Mouse (Mus musculus) MEL (cell line): ENCODE data around the gene Nos1. TPM values are rescaled to one million over a fixed set of nuclear protein-coding genes. Genes with fewer than 3 reads are reported as not detected.

Experiments
- DNase-seq: peaks from one replicate; pipeline ENCODE4 v3.0.0; 2011; ENCODE audit warnings: low read depth, low spot score
- H3K27ac ChIP-seq: 2 replicates; pipeline ENCODE4 v1.5.1; 2012; ENCODE audit warnings: low read depth, mild to moderate bottlenecking, control low read depth, low read length, moderate library complexity; ENCODE audit not compliant: control insufficient read depth
- H3K27me3 ChIP-seq, 2 experiments: fragments of 150-350 bp in 1 of 2; sonication (generic) in 1 of 2; 2 replicates each; pipeline ENCODE4 v1.6.1; 2012; ENCODE audit warnings: low read length in 2 of 2, mild to moderate bottlenecking in 2 of 2, improper control_type of control experiment in 1 of 2, moderate library complexity in 1 of 2; ENCODE audit not compliant: insufficient read depth in 2 of 2, control insufficient read depth in 1 of 2
- H3K36me3 ChIP-seq, 2 experiments: 2 replicates each; pipeline ENCODE4 v1.6.1; 2012 to 2014; ENCODE audit warnings: low read length in 2 of 2, improper control_type of control experiment in 1 of 2, inconsistent platforms in 1 of 2, mild to moderate bottlenecking in 1 of 2; ENCODE audit not compliant: insufficient read depth in 2 of 2, control insufficient read depth in 1 of 2
- H3K4me1 ChIP-seq, 2 experiments: fragments of 150-350 bp in 1 of 2; sonication (generic) in 1 of 2; 2 replicates each; pipeline ENCODE4 v1.6.1; 2012; ENCODE audit warnings: low read length in 2 of 2, improper control_type of control experiment in 1 of 2, mild to moderate bottlenecking in 1 of 2; ENCODE audit not compliant: insufficient read depth in 2 of 2, control insufficient read depth in 1 of 2
- H3K4me3 ChIP-seq, 2 experiments: fragments of 150-350 bp in 1 of 2; sonication (generic) in 1 of 2; 2 replicates each; pipeline ENCODE4 v1.5.1; 2012; ENCODE audit warnings: low read depth in 2 of 2, low read length in 2 of 2, mild to moderate bottlenecking in 2 of 2, moderate library complexity in 2 of 2, control low read depth in 1 of 2, improper control_type of control experiment in 1 of 2; ENCODE audit not compliant: control insufficient read depth in 1 of 2, insufficient read depth in 1 of 2
- H3K79me2 ChIP-seq: 2 replicates; pipeline ENCODE4 v1.6.1; 2012; ENCODE audit warnings: mild to moderate bottlenecking, low read length, moderate library complexity; ENCODE audit not compliant: control insufficient read depth, poor library complexity, insufficient read depth
- H3K9ac ChIP-seq: 2 replicates; pipeline ENCODE4 v1.6.1; 2012; ENCODE audit warnings: low read depth, mild to moderate bottlenecking, control low read depth, low read length, moderate library complexity; ENCODE audit not compliant: control insufficient read depth, poor library complexity, severe bottlenecking
- H3K9me3 ChIP-seq: fragments of 150-350 bp; sonication (generic); replicated peaks from 2 replicates; pipeline ENCODE4 v1.6.1; 2012; ENCODE audit warnings: mild to moderate bottlenecking, low read length, improper control_type of control experiment, moderate library complexity; ENCODE audit not compliant: insufficient read depth
- CHD2 ChIP-seq: IDR thresholded peaks from 2 replicates; pipeline ENCODE4 v1.6.1; 2011; ENCODE audit warnings: low read length, improper control_type of control experiment
- CTCF ChIP-seq, 3 experiments: IDR thresholded peaks in 2 of 3; conservative IDR thresholded peaks in 1 of 3; 2 replicates each; pipeline ENCODE4 v1.5.1; 2011 to 2012; ENCODE audit warnings: low read length in 3 of 3, low read depth in 2 of 3, mild to moderate bottlenecking in 2 of 3, improper control_type of control experiment in 1 of 3, inconsistent platforms in 1 of 3, mixed read lengths in 1 of 3, moderate library complexity in 1 of 3; ENCODE audit not compliant: control insufficient read depth in 1 of 3, insufficient read depth in 1 of 3, poor library complexity in 1 of 3, severe bottlenecking in 1 of 3
- E2F4 ChIP-seq: IDR thresholded peaks from 2 replicates; pipeline ENCODE4 v1.6.1; 2011; ENCODE audit warnings: low read depth, low read length, improper control_type of control experiment, borderline replicate concordance
- EP300 ChIP-seq, 2 experiments: IDR thresholded peaks; 2 replicates each; pipeline ENCODE4 v1.6.1; 2011; ENCODE audit warnings: improper control_type of control experiment in 2 of 2, low read length in 2 of 2, low read depth in 1 of 2, mild to moderate bottlenecking in 1 of 2
- GABPA ChIP-seq: IDR thresholded peaks from 2 replicates; pipeline ENCODE4 v1.6.1; 2012; ENCODE audit warnings: low read depth, mild to moderate bottlenecking, inconsistent platforms, low read length, improper control_type of control experiment, moderate library complexity
- HCFC1 ChIP-seq: IDR thresholded peaks from 2 replicates; pipeline ENCODE4 v1.6.1; 2012; ENCODE audit warnings: low read depth, mild to moderate bottlenecking, inconsistent platforms, low read length, improper control_type of control experiment, moderate library complexity
- JUND ChIP-seq: IDR thresholded peaks from 2 replicates; pipeline ENCODE4 v1.6.1; 2011; ENCODE audit warnings: low read depth, mild to moderate bottlenecking, improper control_type of control experiment, low read length
- KAT2A ChIP-seq: conservative IDR thresholded peaks from 2 replicates; pipeline ENCODE4 v1.6.1; 2012; ENCODE audit warnings: low read depth, low read length, improper control_type of control experiment, inconsistent platforms
- MAX ChIP-seq: IDR thresholded peaks from 2 replicates; pipeline ENCODE4 v1.6.1; 2011; ENCODE audit warnings: low read length, improper control_type of control experiment
- MEF2A ChIP-seq: IDR thresholded peaks from 2 replicates; pipeline ENCODE4 v1.6.1; 2014; ENCODE audit warnings: low read depth, mild to moderate bottlenecking, inconsistent platforms, low read length, improper control_type of control experiment; ENCODE audit not compliant: poor library complexity, insufficient replicate concordance, severe bottlenecking; ENCODE audit errors: extremely low read depth
- NRF1 ChIP-seq: IDR thresholded peaks from 2 replicates; pipeline ENCODE4 v1.6.1; 2014; ENCODE audit warnings: low read depth, mild to moderate bottlenecking, inconsistent platforms, low read length, improper control_type of control experiment, moderate library complexity; ENCODE audit not compliant: poor library complexity, insufficient read depth, severe bottlenecking
- POLR2AphosphoS2 ChIP-seq: IDR thresholded peaks from 2 replicates; pipeline ENCODE4 v1.6.1; 2011; ENCODE audit warnings: low read length, improper control_type of control experiment
- RCOR1 ChIP-seq: IDR thresholded peaks from 2 replicates; pipeline ENCODE4 v1.6.1; 2012; ENCODE audit warnings: low read depth, mild to moderate bottlenecking, inconsistent platforms, low read length, improper control_type of control experiment
- SMC3 ChIP-seq: IDR thresholded peaks from 2 replicates; pipeline ENCODE4 v1.6.1; 2011; ENCODE audit warnings: low read depth, low read length, improper control_type of control experiment
- TAL1 ChIP-seq: IDR thresholded peaks from 2 replicates; pipeline ENCODE4 v1.6.1; 2012; ENCODE audit warnings: mild to moderate bottlenecking, inconsistent platforms, low read length, moderate library complexity, mixed read lengths
- USF1 ChIP-seq: IDR thresholded peaks from 2 replicates; pipeline ENCODE4 v1.6.1; 2014; ENCODE audit warnings: low read depth, mild to moderate bottlenecking, inconsistent platforms, low read length, improper control_type of control experiment, moderate library complexity
- USF2 ChIP-seq, 2 experiments: IDR thresholded peaks; 2 replicates each; pipeline ENCODE4 v1.6.1; 2011 to 2012; ENCODE audit warnings: improper control_type of control experiment in 2 of 2, low read length in 2 of 2, borderline replicate concordance in 1 of 2, inconsistent platforms in 1 of 2, low read depth in 1 of 2, mild to moderate bottlenecking in 1 of 2; ENCODE audit not compliant: insufficient read depth in 1 of 2
- ZC3H11A ChIP-seq: IDR thresholded peaks from 2 replicates; pipeline ENCODE4 v1.6.1; 2012; ENCODE audit warnings: low read depth, mild to moderate bottlenecking, inconsistent platforms, low read length, improper control_type of control experiment
- ZKSCAN1 ChIP-seq: IDR thresholded peaks from 2 replicates; pipeline ENCODE4 v1.6.1; 2012; ENCODE audit warnings: low read depth, mild to moderate bottlenecking, inconsistent platforms, low read length, improper control_type of control experiment, moderate library complexity
- ZMIZ1 ChIP-seq: IDR thresholded peaks from 2 replicates; pipeline ENCODE4 v1.6.1; 2012; ENCODE audit warnings: low read depth, mild to moderate bottlenecking, inconsistent platforms, low read length, improper control_type of control experiment, moderate library complexity
- polyA plus RNA-seq, 2 experiments: library from polyadenylated mRNA; stranded (reverse) in 1 of 2; unstranded in 1 of 2; fragments of >175 nt in 1 of 2; fragments of >200 nt in 1 of 2; gene quantifications; 2 replicates each; pipeline versions ENCODE4 v1.2.1 to v1.2.4; 2012; ENCODE audit warnings: low replicate concordance in 2 of 2, low read depth in 1 of 2; ENCODE audit not compliant: insufficient read length in 2 of 2, insufficient read depth in 1 of 2, missing spikeins in 1 of 2
- total RNA-seq: library from RNA; depleted of rRNA; stranded (reverse); fragments of 300-350 nt; gene quantifications from 2 replicates; pipeline ENCODE4 v1.2.3, GENCODE M21; 2012

Nos1 gene
- total and polyA plus RNA-seq, 3 experiments = 0.35 to 1.5 TPM; not detected in 1

DNA sequence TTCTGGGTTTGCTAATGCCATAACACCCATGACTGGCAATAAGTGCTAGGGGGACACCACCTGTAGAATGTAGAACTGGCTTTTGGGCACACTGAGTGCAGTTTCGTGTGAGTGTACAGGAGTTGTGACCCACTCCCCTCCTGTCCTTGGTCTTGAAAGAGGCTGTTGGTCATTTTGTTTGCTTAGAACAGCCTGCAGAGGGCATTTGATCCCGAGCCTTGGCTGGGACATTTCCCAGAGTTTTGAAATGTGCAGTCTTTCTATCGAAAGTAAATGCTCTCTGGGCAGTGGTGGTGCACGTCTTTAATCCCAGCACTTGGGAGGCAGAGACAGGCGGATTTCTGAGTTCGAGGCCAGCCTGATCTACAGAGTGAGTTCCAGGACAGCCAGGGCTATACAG, 215.1 kb downstream of the Nos1 start:
- Histone ChIP-seq H3K27ac (no peak overlapping the region), H3K4me3 (no peak overlapping the region), H3K4me1 (no peaks in the 10 kb centered on the region), H3K36me3 (no peaks in the 10 kb centered on the region), H3K27me3 (no peaks in the 10 kb centered on the region), H3K79me2 (no peaks in the 10 kb centered on the region), H3K9ac (no peak overlapping the region), H3K9me3 (no peaks in the 10 kb centered on the region)
- TF ChIP-seq CTCF (IDR thresholded peaks at IDR 0.05 in 2 of 3, conservative IDR thresholded peaks at IDR 0.05 in 1 of 3; ENCODE audit: control insufficient read depth in 1 of 3, insufficient read depth in 1 of 3, low read depth in 2 of 3, low read length in 3 of 3, poor library complexity in 1 of 3, severe bottlenecking in 1 of 3) = no peak
- no peak for TF ChIP-seq RCOR1
- TF ChIP-seq GABPA = no peak
- TF ChIP-seq ZKSCAN1 = no peak
- no peak for TF ChIP-seq MAX
- DNase-seq = no peak

DNA sequence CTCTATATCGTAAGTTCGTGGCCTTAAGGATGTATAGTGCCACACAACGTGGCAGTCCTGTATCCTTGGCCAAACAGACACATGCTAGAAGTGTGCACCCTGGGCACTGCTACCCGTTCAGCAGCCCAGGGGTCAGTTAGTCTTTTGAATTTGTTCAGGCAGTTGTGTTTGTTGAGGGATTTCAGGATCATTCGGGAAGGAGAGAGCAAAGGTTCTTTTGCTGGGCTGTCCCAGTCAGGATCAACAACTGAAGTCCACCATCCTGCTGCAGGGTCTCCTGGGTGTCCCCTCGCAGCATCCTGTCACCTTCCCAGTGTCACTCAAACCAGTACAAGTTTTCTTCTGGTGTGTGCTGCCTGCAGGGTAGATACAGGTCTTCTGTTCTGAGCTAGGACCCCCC, 215.7 kb downstream of the Nos1 start:
- H3K79me2 ChIP-seq = no peaks in the 10 kb centered on the region
- H3K27ac ChIP-seq = no peak overlapping the region
- no peaks in the 10 kb centered on the region for H3K9me3 ChIP-seq
- no peaks in the 10 kb centered on the region for H3K27me3 ChIP-seq
- H3K4me1 ChIP-seq = no peaks in the 10 kb centered on the region
- DNase-seq = no peak
- TF ChIP-seq HCFC1 (no peak), EP300 (IDR thresholded peaks at IDR 0.05; ENCODE audit: low read depth in 1 of 2, low read length in 2 of 2) (no peak), MEF2A (no peak), USF2 (IDR thresholded peaks at IDR 0.05; ENCODE audit: borderline replicate concordance in 1 of 2, insufficient read depth in 1 of 2, low read depth in 1 of 2, low read length in 2 of 2) (no peak)
- no peak overlapping the region for H3K9ac ChIP-seq
- H3K4me3 ChIP-seq = no peak overlapping the region
- no peaks in the 10 kb centered on the region for H3K36me3 ChIP-seq

- TF ChIP-seq JUND (no peak), USF1 (no peak), ZMIZ1 (no peak), NRF1 (no peak), ZC3H11A (no peak), MAX (no peak), CHD2 (no peak), EP300 (IDR thresholded peaks at IDR 0.05; ENCODE audit: low read depth in 1 of 2, low read length in 2 of 2) (no peak), TAL1 (no peak), POLR2AphosphoS2 (no peak), USF2 (IDR thresholded peaks at IDR 0.05; ENCODE audit: borderline replicate concordance in 1 of 2, insufficient read depth in 1 of 2, low read depth in 1 of 2, low read length in 2 of 2) (no peak), SMC3 (no peak), GABPA (no peak), HCFC1 (no peak), RCOR1 (no peak), KAT2A (no peak), E2F4 (no peak)
- Histone ChIP-seq H3K79me2 (no peaks in the 10 kb centered on the region), H3K36me3 (no peaks in the 10 kb centered on the region), H3K9me3 (no peaks in the 10 kb centered on the region), H3K4me3 (no peak overlapping the region), H3K4me1 (no peaks in the 10 kb centered on the region), H3K9ac (no peak overlapping the region), H3K27me3 (no peaks in the 10 kb centered on the region), H3K27ac (no peak overlapping the region)
- DNase-seq = no peak
Observed at GRCm38 (mm10) chr5:117997434-117997970, 216.7 kb downstream of the Nos1 start.
